Mouse (Mus musculus) limb, embryonic 13.5 days (tissue): ENCODE results near the gene Depdc5. TPM values are rescaled to one million over a fixed set of nuclear protein-coding genes. Genes with fewer than 3 reads are reported as not detected.
"Not testable (repeated sequence)": the region's sequence is repeated elsewhere in the genome, so short reads cannot be mapped to it uniquely, and the experiment has no call there.

ENCODE experiments used
- ATAC-seq: fragments of 200-750 bp; cut with Nextera tagmentation; 2 replicates; pipeline ENCODE4 v1.8.0; 2017; ENCODE audit warnings: low read depth, moderate number of reproducible peaks, moderate TSS enrichment; ENCODE audit not compliant: low FRiP score
- H3K27ac ChIP-seq: fragments of 300-500 bp; sonication (generic); 2 replicates; pipeline ENCODE4 v1.5.1; 2015; ENCODE audit warnings: inconsistent platforms, mild to moderate bottlenecking, moderate library complexity
- H3K27me3 ChIP-seq: fragments of 300-500 bp; sonication (generic); 2 replicates; pipeline ENCODE4 v1.6.1; 2015; ENCODE audit warnings: mild to moderate bottlenecking, inconsistent platforms
- H3K36me3 ChIP-seq: fragments of 300-500 bp; sonication (generic); 2 replicates; pipeline ENCODE4 v1.6.1; 2015; ENCODE audit warnings: inconsistent platforms, mild to moderate bottlenecking, moderate library complexity
- H3K4me1 ChIP-seq: fragments of 300-500 bp; sonication (generic); 2 replicates; pipeline ENCODE4 v1.6.1; 2015; ENCODE audit warnings: inconsistent platforms
- H3K4me2 ChIP-seq: fragments of 300-500 bp; sonication (generic); replicated peaks from 2 replicates; pipeline ENCODE4 v1.6.1; 2015; ENCODE audit warnings: inconsistent platforms, mild to moderate bottlenecking, moderate library complexity
- H3K4me3 ChIP-seq: fragments of 300-500 bp; sonication (generic); 2 replicates; pipeline ENCODE4 v1.5.1; 2015; ENCODE audit warnings: moderate library complexity, mild to moderate bottlenecking, inconsistent platforms
- H3K9ac ChIP-seq: fragments of 300-500 bp; sonication (generic); 2 replicates; pipeline ENCODE4 v1.6.1; 2015; ENCODE audit warnings: mild to moderate bottlenecking, inconsistent platforms
- H3K9me3 ChIP-seq: fragments of 300-500 bp; sonication (generic); 2 replicates; pipeline ENCODE4 v1.6.1; 2016; ENCODE audit warnings: inconsistent platforms
- WGBS: fragments of 180-500 bp; shearing (Covaris S2); methylation state at CpG from one replicate; pipeline ENCODE4 v1.1.7; 2015; 5-methylcytosine and 5-hydroxymethylcytosine counted together
- polyA plus RNA-seq: library from polyadenylated mRNA; unstranded; fragments of >200 nt; fragmentation: Nextera tagmentation; extraction: Ambion mirVana; gene quantifications from 2 replicates; pipeline ENCODE4 v1.2.1, GENCODE M21; 2015

Depdc5 gene
- polyA plus RNA-seq, 1 experiment from 2014 or later, result 23.4 TPM

GRCm38 (mm10) chr5:33019426-33019821 is 155.9 kb downstream of the Depdc5 start:
- no peak for ATAC-seq
- H3K4me2 ChIP-seq, result peak overlapping the region; percentile 85
- WGBS, result under 1% methylated on average over 12 of the region's 12 CpGs
- peak overlapping the region; percentile 96 for H3K9ac ChIP-seq
- H3K9me3 ChIP-seq, result no peaks in the 10 kb centered on the region
- H3K4me1 ChIP-seq, result peaks cover 26% of the 10 kb centered on the region
- H3K27ac ChIP-seq, result peak overlapping the region; percentile 100
- no peaks in the 10 kb centered on the region for H3K27me3 ChIP-seq
- H3K36me3 ChIP-seq, result peaks cover 28% of the 10 kb centered on the region
- peak overlapping the region; percentile 83 for H3K4me3 ChIP-seq

GRCm38 (mm10) chr5:33021622-33022021 is 158.1 kb downstream of the Depdc5 start:
- H3K4me2 ChIP-seq, result no peak overlapping the region
- no peak overlapping the region for H3K27ac ChIP-seq
- no peak overlapping the region for H3K4me3 ChIP-seq
- peaks cover 50% of the 10 kb centered on the region for H3K36me3 ChIP-seq
- no peaks in the 10 kb centered on the region for H3K27me3 ChIP-seq
- no peaks in the 10 kb centered on the region for H3K9me3 ChIP-seq
- no peak overlapping the region for H3K9ac ChIP-seq
- peaks cover 26% of the 10 kb centered on the region for H3K4me1 ChIP-seq
- ATAC-seq, result no peak
- WGBS, result 92% methylated on average over 2 of the region's 2 CpGs

- ATAC-seq, result no peak
- no peak overlapping the region for H3K27ac ChIP-seq
- WGBS, result 95% methylated on average over 4 of the region's 4 CpGs
- no peak overlapping the region; the same call in 1 of the 2 replicates for H3K4me2 ChIP-seq
- H3K4me1 ChIP-seq, result peaks cover 22% of the 10 kb centered on the region
- no peak overlapping the region for H3K4me3 ChIP-seq
- no peaks in the 10 kb centered on the region for H3K9me3 ChIP-seq
- H3K27me3 ChIP-seq, result no peaks in the 10 kb centered on the region
- no peak overlapping the region for H3K9ac ChIP-seq
- peaks cover 60% of the 10 kb centered on the region for H3K36me3 ChIP-seq
Measured at GRCm38 (mm10) chr5:33023337-33023736, 159.8 kb downstream of the Depdc5 start.

GRCm38 (mm10) chr5:33024474-33024873 is 161.0 kb downstream of the Depdc5 start:
- Histone ChIP-seq H3K9ac (no peak overlapping the region), H3K4me2 (no peak overlapping the region), H3K27me3 (no peaks in the 10 kb centered on the region), H3K4me3 (no peak overlapping the region), H3K36me3 (peaks cover 69% of the 10 kb centered on the region), H3K9me3 (no peaks in the 10 kb centered on the region), H3K4me1 (peaks cover 22% of the 10 kb centered on the region), H3K27ac (no peak overlapping the region)
- WGBS, result 78% methylated on average over 5 of the region's 5 CpGs
- ATAC-seq, result no peak

GRCm38 (mm10) chr5:33028656-33029055 is 165.2 kb downstream of the Depdc5 start:
- ATAC-seq, result no peak
- 69% methylated on average over 2 of the region's 2 CpGs for WGBS
- 0 out of 2 replicates have a peak, but pooled peaks cover 5% of the 10 kb centered on the region for H3K4me1 ChIP-seq
- no peak overlapping the region for H3K27ac ChIP-seq
- H3K36me3 ChIP-seq, result peaks cover 48% of the 10 kb centered on the region
- H3K9ac ChIP-seq, result no peak overlapping the region
- H3K9me3 ChIP-seq, result no peaks in the 10 kb centered on the region
- H3K4me3 ChIP-seq, result no peak overlapping the region
- no peaks in the 10 kb centered on the region for H3K27me3 ChIP-seq
- no peak overlapping the region for H3K4me2 ChIP-seq

- WGBS, result 72% methylated on average over 4 of the region's 4 CpGs
- no peak overlapping the region for H3K9ac ChIP-seq
- peaks cover 30% of the 10 kb centered on the region for H3K36me3 ChIP-seq
- no peaks in the 10 kb centered on the region for H3K27me3 ChIP-seq
- H3K27ac ChIP-seq, result no peak overlapping the region
- H3K4me1 ChIP-seq, result 0 out of 2 replicates have a peak, but pooled peaks cover 5% of the 10 kb centered on the region
- H3K9me3 ChIP-seq, result no peaks in the 10 kb centered on the region
- no peak overlapping the region for H3K4me3 ChIP-seq
- no peak overlapping the region for H3K4me2 ChIP-seq
- ATAC-seq, result no peak
Measured at GRCm38 (mm10) chr5:33030425-33031175, 167.1 kb downstream of the Depdc5 start.

GRCm38 (mm10) chr5:33032036-33032773 is 168.7 kb downstream of the Depdc5 start:
- Histone ChIP-seq H3K27me3 (no peaks in the 10 kb centered on the region), H3K9ac (no peak overlapping the region), H3K4me1 (0 out of 2 replicates have a peak, but pooled peaks cover 5% of the 10 kb centered on the region), H3K36me3 (peaks cover 16% of the 10 kb centered on the region), H3K9me3 (no peaks in the 10 kb centered on the region), H3K4me2 (no peak overlapping the region), H3K4me3 (no peak overlapping the region), H3K27ac (no peak overlapping the region)
- no peak for ATAC-seq
- WGBS, result 79% methylated on average over 10 of the region's 10 CpGs

GRCm38 (mm10) chr5:33033121-33033520 is 169.6 kb downstream of the Depdc5 start:
- Histone ChIP-seq H3K4me3 (no peak overlapping the region), H3K36me3 (peaks cover 11% of the 10 kb centered on the region), H3K9ac (no peak overlapping the region), H3K4me1 (0 out of 2 replicates have a peak, but pooled peaks cover 5% of the 10 kb centered on the region), H3K27me3 (no peaks in the 10 kb centered on the region), H3K4me2 (no peak overlapping the region), H3K9me3 (no peaks in the 10 kb centered on the region), H3K27ac (no peak overlapping the region)
- ATAC-seq, result peak; percentile 82
- WGBS, result 2% methylated on average over 4 of the region's 4 CpGs

- not testable (repeated sequence) for H3K4me3 ChIP-seq, H3K9me3 ChIP-seq, H3K4me2 ChIP-seq, H3K27me3 ChIP-seq, H3K4me1 ChIP-seq, H3K27ac ChIP-seq, ATAC-seq, H3K36me3 ChIP-seq
- WGBS, result 42% methylated on average over 8 of the region's 8 CpGs
- H3K9ac ChIP-seq, result 0 out of 2 replicates have a peak overlapping the region, but pooled peaks have one; percentile 8
Measured at GRCm38 (mm10) chr5:33033633-33034032, 170.1 kb downstream of the Depdc5 start.

- ATAC-seq, result no peak
- 0 out of 2 replicates have a peak overlapping the region, but pooled peaks have one; percentile 8 for H3K9ac ChIP-seq
- H3K27me3 ChIP-seq, result no peaks in the 10 kb centered on the region
- H3K27ac ChIP-seq, result no peak overlapping the region
- 0 out of 2 replicates have a peak, but pooled peaks cover 5% of the 10 kb centered on the region for H3K4me1 ChIP-seq
- no peaks in the 10 kb centered on the region for H3K9me3 ChIP-seq
- H3K4me2 ChIP-seq, result no peak overlapping the region
- peaks cover 2% of the 10 kb centered on the region; the same call in 1 of the 2 replicates for H3K36me3 ChIP-seq
- H3K4me3 ChIP-seq, result no peak overlapping the region
- 30% methylated on average over 7 of the region's 7 CpGs for WGBS
Measured at GRCm38 (mm10) chr5:33034100-33034499, 170.6 kb downstream of the Depdc5 start.

- Histone ChIP-seq H3K9ac (no peak overlapping the region), H3K36me3 (no peaks in the 10 kb centered on the region), H3K27me3 (no peaks in the 10 kb centered on the region), H3K4me1 (0 out of 2 replicates have a peak, but pooled peaks cover 5% of the 10 kb centered on the region), H3K4me2 (no peak overlapping the region), H3K4me3 (no peak overlapping the region), H3K27ac (no peak overlapping the region), H3K9me3 (no peaks in the 10 kb centered on the region)
- no peak for ATAC-seq
- 48% methylated on average over 3 of the region's 3 CpGs for WGBS
Measured at GRCm38 (mm10) chr5:33034916-33035315, 171.4 kb downstream of the Depdc5 start.
